Mouse (Mus musculus): ENCODE data around the gene Rdh5.
A peak's percentile ranks its signal among the peaks of the same experiment; 100 is the strongest.

The Rdh5 gene

DNA sequence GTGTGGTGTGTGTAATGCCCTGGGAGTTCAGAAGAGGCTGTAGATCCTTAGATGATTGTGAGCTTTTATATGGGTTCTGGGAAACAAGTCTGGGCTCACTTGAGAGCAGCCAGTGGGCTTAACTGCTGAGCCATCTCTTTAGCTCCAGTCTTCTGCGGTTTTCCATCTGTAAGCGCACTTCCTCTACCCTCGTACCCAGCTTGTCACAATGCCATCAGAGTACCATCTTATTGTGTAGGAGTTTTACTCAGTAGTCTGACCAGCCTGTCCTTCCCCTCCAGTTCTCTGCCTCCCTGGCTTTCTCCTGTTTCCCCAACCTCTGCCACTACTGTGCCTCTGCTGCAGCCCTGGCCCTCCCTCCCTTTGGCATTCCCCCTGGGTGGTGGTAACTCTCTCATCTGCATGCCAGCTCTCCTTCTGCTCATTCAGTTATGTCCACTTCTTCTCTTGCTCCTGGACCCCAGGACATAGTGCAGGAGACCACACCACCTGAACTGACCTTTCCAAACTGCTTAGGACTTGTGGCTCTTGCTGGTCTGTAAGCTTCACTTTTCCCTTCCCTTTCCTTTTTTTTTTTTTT, 20.2 kb downstream of the Rdh5 start:
- no peak for DNase-seq

GRCm38 (mm10) chr10:128901409-128901808, 21.3 kb downstream of the Rdh5 start:
- no peak for DNase-seq

DNA sequence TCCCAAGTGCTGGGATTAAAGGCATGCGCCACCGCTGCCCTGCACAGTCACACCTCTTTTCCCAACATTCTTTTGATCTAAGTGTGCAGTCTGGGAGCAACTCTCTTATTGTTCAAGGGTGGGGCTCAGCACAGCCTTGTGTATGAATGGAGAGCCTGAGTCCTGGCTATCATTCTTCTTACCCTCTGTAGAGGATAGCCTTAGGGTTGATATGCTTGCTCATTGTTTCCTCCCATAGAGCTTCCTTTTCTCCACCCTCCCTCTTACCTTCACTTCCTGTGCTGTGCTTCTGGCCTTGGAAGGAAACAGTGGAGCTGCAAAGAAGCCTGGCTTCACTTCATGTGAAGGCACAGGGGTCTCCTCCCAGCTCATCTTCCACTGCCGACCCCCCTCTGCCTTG, 22.0 kb downstream of the Rdh5 start, which contains the start of gene Cd63:
Gene Cd63 (plus strand): TSS at position 292 of the 400 bp plus-strand sequence.
- no peak for DNase-seq

DNA sequence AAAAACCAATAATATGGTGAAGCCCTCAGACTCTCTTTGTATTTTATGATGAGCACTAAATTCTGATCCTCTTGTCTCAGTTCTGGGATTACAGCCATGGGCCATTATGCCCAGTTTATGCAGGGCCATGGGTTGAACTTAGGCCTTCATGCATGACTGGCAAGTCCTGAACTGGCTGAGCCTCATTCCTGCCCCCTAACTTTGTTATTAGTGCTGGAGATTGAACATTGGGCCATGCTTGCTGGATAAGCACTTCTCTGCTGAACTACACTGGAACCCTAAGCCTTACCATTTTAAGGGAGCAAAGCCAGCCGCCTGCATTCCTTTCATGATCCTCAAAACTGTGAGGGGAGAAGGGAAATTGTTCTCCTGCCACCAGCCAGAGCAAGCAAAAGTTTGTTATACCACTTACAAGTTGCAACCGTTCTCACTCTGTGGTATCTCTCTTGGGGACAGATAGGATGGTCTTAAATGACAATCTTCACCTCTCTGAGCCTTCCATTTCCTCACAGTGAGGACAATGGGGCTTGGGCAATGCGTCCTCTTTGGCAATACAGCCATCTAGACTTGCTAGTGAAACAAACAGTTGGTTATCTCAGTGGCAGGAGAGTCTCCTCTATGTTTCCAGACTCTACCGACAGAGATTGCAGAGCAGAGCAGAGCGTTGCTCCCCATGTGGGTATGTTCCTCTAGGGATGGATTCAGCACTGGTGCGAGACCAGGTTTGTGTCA, 22.8 kb downstream of the Rdh5 start:
- no peak for DNase-seq

- no peak for DNase-seq
Observed at GRCm38 (mm10) chr10:128897501-128897900, 25.2 kb downstream of the Rdh5 start.

DNA sequence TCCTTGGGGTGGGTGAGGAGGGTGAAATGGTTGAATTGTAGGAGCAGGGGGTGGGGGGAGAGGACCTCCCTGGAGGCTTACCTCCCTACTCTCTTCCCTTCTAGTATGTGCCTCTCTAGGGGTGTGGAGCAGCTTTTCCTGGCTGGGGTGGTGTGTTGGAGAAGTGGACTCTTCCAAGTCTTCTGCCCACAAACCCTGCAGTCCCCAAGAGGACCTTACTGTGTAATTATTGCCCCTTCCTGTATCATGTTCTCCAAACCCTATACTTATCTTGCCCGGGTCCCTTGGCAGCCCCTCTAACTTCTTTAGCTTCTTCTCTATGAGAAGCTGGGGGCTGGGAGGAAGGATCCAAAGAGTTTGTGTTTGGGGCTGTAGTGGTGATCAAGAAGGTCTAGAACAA, 25.9 kb downstream of the Rdh5 start:
- no peak for DNase-seq

DNA sequence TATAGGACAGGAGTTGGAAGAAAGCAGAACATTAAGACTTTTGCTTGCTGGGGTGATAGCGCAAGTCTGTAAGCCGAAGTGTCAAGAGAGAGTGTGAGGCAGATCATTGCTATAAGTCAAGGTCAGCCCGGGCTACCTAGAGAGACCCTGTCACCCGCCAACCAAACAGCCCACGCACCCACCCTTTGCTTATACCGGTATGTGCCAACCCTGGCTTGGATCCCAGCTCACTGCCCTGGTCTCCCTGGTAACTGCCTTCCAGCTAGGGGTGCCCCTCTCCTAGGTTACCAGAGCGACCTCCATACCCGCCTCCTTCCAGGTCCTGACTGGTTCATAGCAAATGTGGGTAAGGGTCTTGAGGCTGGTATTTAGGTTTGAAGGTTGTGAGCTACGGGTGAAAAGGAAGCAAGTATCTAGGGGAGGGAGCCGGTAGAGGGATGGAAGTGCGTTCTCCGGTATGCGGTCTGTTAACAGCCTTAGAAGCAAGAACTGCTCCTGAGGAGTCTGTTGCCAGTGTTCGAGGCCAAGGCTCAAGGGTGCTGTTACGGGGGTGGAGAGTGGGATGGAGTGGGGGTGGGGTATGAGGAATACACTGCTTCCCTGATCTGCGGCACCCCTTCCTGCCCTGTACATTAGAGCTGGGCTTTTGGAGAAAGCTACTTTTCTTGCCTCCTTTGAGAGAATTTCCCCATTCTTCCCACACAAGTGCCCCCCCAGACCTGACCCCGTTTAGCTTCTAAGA, 26.6 kb downstream of the Rdh5 start:
- DNase-seq: peak in 1 of 2 experiments; percentile 24

GRCm38 (mm10) chr10:128895437-128895836, 27.3 kb downstream of the Rdh5 start:
- peak; percentile 47 to 84 for DNase-seq

GRCm38 (mm10) chr10:128892246-128892645, 30.4 kb downstream of the Rdh5 start:
- no peak for DNase-seq

DNA sequence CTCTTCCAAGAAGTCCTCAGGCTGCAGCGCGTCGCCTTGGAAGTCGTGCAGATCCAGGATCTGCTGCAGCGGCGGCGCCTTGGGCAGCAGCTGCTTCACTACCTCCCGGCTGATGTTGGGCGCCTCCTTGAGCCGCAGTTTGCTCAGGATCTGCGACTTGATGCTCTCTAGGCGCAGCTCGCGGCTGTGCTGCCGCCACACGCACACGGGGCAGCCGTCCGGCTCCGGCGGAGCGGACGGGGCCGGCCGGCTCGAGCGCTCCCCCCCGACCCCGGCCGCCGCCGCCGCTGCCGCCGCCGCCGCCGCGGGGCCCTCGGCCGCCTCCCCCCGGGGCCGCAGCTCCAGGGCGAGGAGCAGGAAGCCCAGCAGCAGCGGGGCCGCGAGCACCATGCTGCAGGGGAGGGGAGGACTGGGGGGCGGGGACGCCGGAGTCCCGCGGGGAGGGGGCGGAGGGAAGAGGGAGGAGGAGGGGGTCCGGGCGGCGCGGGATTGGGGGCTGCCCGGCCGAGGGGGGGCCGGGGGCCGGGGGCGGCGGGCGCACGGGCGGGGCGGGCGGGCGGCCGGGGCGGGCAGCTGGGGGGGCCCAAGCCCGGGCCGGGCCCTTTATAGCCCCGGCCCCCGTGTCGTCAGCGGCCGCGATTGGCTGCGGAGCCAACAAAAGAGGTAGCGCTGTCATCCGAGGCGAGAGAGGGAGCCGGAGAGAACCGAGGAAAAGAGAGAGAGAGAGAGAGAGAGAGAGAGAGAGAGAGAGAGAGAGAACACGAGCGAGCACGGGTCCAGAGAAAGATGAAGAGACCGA, 31.2 kb downstream of the Rdh5 start, which contains the start of gene Gdf11:
Gene Gdf11 (minus strand): TSS at position 423 of the 799 bp plus-strand sequence.
- DNase-seq: peak in 1 of 2 experiments; percentile 31

DNA sequence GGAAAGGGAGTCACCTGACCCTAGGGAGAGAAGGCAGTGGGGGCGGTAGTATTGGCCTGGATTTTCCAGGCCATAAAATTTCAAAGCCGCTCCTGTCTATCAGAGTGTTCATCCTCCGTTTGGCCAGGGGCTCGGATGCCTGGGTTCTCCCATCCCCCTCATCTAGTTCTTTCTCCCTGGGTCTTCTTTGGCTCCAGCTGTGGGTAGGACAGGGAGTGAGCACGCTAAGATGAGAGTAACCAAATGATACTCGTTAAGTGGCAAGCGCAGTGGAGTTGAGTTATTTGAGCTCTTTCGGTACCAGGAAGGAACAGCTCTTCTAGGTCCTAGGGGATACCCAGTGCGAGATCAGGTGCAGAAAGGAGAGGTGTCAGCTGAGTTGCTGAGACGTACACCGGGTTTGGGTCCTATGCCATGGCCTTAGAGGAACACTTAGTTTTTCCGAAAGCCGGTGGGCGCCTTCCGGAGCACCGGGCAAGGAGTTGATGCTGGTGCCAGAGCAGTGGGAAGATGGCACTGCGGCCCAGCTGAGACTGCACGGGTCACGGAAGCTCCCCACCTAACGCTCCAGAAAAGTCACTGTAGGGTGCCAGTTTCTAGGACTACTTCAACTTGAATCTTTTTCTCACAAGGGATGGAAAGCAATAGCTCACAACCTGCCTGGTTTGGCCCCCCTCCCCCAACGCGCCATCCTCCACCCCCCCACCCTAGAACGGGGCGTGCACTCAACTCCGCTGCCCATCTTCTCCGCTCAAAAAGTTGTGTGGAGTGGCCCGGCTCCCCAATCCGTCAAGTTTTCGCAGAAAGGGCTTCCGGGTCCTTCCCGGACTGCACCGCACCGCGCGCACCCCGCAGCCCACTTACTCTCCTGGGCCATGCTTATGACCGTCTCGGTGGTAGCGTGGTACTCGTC, 32.0 kb downstream of the Rdh5 start:
- no peak for DNase-seq

- no peak for DNase-seq
Observed at GRCm38 (mm10) chr10:128889846-128890245, 32.8 kb downstream of the Rdh5 start.

DNA sequence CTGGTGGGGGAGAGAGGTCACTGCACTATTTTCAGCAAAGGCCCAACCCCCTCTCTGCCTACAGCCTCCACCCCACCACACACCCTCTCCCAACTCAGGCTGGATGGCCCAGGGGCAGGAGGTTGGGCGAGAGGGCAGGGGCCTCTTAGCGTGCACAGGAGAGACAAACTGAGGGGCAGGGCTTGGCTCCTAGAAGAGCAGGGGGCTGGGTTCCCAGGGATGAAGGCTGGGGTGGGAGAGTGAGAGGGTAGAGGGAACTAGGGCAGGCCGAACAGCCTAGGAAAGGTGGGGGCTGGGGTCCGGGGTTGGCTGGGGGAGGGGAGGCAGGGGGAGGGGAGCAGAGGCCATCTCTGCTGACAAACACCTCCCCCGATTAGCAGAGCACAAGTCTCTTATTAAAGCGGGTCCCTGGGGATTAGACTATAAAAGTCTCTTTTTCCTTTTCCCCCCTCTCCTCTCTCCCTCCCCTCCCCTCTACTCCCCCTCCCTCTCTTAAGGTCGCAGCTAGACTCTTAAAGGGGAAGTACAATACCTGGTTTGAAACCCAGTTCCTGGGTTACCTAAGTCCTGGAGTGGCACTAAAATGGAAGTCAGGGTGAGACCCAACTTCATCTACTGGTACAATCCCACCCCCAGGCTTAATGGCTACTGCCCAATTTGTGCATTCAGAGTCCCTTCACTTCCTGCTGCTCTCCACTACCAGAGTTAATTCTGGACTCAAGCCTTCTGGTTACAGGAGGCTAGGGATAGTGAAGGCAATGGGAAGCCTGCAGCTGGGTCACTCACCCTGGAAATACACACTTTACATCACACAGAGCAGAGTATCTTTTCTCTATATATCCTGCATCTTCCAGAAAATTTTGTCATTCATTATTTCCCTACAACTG, 33.5 kb downstream of the Rdh5 start:
- DNase-seq: no peak

DNA sequence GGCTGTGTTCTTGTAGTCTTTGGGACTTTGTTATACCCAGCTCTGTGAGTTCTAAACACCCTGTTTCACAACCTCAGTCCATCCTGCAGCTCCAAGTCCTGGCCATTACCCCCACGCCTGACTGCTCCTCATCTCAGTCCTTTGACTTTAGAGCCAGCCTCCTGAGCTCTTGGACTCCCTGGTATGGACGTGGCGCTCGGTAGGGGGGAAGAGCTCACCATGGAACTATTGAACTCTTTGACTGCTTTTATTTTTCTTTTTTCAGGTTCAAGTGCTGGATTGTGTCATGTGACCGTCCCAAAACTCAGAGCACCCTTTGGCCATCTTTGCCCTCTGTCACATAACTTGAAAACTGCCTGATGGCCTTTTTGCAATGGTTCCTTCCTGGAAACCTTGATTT, 40.6 kb downstream of the Rdh5 start:
- DNase-seq: no peak

GRCm38 (mm10) chr10:128878811-128879210, 43.9 kb downstream of the Rdh5 start:
- no peak for DNase-seq

GRCm38 (mm10) chr10:128878291-128878690, 44.4 kb downstream of the Rdh5 start:
- no peak for DNase-seq

DNA sequence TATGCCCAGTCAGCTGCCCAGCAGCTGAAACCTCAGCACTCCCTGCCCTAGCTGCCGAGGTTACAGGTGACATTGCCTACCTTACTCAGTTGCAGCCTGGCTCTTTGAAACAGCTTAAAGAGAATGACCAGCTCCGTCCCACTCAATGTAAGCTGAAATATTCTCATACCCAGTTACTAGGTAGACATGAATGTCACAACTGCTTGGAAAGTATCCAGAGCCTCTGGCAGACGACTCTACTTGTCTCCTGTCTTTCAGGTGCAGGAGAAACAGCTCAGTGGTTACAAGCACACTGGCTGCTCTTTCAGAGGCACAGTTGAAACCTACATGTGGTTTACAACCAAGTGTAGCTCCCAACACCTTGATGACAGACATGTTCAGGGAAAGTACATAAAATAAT, 52.3 kb downstream of the Rdh5 start:
- no peak for DNase-seq

GRCm38 (mm10) chr10:128866518-128866917, 56.2 kb downstream of the Rdh5 start:
- DNase-seq: no peak

DNA sequence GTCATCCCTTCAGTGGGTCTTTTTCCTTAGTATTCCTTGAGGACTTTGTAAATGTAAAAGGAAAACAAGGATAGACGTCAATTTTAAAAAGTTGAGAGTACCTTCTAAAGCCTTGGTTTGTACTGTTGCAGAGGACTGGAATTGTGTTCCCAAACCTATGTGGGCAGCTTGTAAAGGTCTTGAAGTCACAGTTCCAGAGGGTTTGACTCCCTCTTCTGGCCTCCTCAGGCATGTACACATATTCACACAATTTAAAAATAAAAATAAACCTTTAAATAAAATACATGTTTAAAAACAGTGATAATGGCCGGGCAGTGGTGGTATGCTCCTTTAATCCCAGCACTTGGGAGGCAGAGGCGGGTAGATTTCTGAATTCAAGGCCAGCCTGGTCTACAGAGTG, 56.6 kb downstream of the Rdh5 start:
- no peak for DNase-seq

Data from cerebellum, postnatal 36 days (tissue).